Mouse (Mus musculus) spleen, adult 2 months (tissue): ENCODE measurements around the gene Gm14525. TPM values are rescaled to one million over a fixed set of nuclear protein-coding genes. Genes with fewer than 3 reads are reported as not detected.
"Not testable (repeated sequence)": the region's sequence is repeated elsewhere in the genome, so short reads cannot be mapped to it uniquely, and the experiment has no call there.

Experiments
- DNase-seq, 2 experiments: peaks; one replicate each; pipeline versions ENCODE4 v3.0.0 to v3.0.0-alpha.2; 2012 to 2021; ENCODE audit warnings: low spot score in 2 of 2, low read depth in 1 of 2
- H3K27ac ChIP-seq: fragments of 200-500 bp; 2 replicates; pipeline ENCODE4 v1.5.1; 2012; ENCODE audit warnings: low read length, inconsistent platforms; ENCODE audit not compliant: insufficient read depth
- H3K27me3 ChIP-seq: fragments of 200-500 bp; 2 replicates; pipeline ENCODE4 v1.6.1; 2012; ENCODE audit warnings: mild to moderate bottlenecking, moderate library complexity, low read length, inconsistent platforms; ENCODE audit not compliant: control insufficient read depth, insufficient read depth
- H3K36me3 ChIP-seq: fragments of 200-500 bp; 2 replicates; pipeline ENCODE4 v1.6.1; 2012; ENCODE audit warnings: mild to moderate bottlenecking, low read length, inconsistent platforms; ENCODE audit not compliant: control insufficient read depth, insufficient read depth
- H3K4me1 ChIP-seq: fragments of 200-500 bp; 2 replicates; pipeline ENCODE4 v1.6.1; 2011; ENCODE audit warnings: inconsistent platforms; ENCODE audit not compliant: control insufficient read depth, insufficient read depth, insufficient read length
- H3K4me3 ChIP-seq: fragments of 200-500 bp; 2 replicates; pipeline ENCODE4 v1.5.1; 2011; ENCODE audit warnings: mild to moderate bottlenecking, inconsistent platforms; ENCODE audit not compliant: insufficient read depth, insufficient read length; ENCODE audit errors: extremely low read depth
- WGBS: fragments of 180-500 bp; shearing (Covaris S2); methylation state at CpG from one replicate; pipeline ENCODE4 v1.1.7; 2018; 5-methylcytosine and 5-hydroxymethylcytosine counted together
- polyA plus RNA-seq: library from polyadenylated mRNA; depleted of rRNA; stranded (reverse); fragments of >200 nt; gene quantifications from 2 replicates; pipeline ENCODE4 v1.2.3, GENCODE M21; 2012; rRNA removed

Gene Gm14525
- polyA plus RNA-seq: not detected in 2 replicates

- DNase-seq, H3K4me1 ChIP-seq, H3K27me3 ChIP-seq, H3K36me3 ChIP-seq, H3K27ac ChIP-seq, H3K4me3 ChIP-seq: not testable (repeated sequence)
- WGBS: 81% methylated on average over 4 of the region's 5 CpGs
These were observed at the start of gene Gm14525 for GRCm38 (mm10) chrX:26702538-26702937. Gene Gm14525, minus strand, starts transcription at chrX:26702638.

Other genes with a start within 250 kb of the Gm14525 start
- gene Slx, start 157.1 kb downstream of the Gm14525 start, polyA plus RNA-seq: not detected in 2 replicates
- gene Gm6121, start 233.1 kb upstream of the Gm14525 start, polyA plus RNA-seq: not detected in 2 replicates